Mouse (Mus musculus): ENCODE data around the gene Acsm2. TPM values are rescaled to one million over a fixed set of nuclear protein-coding genes. Genes with fewer than 3 reads are reported as not detected.
"Not testable (repeated sequence)": the region's sequence is repeated elsewhere in the genome, so short reads cannot be mapped to it uniquely, and the experiment has no call there.

Acsm2 gene
- not detected for polyA plus RNA-seq (2017; shearing (Covaris generic))

DNA sequence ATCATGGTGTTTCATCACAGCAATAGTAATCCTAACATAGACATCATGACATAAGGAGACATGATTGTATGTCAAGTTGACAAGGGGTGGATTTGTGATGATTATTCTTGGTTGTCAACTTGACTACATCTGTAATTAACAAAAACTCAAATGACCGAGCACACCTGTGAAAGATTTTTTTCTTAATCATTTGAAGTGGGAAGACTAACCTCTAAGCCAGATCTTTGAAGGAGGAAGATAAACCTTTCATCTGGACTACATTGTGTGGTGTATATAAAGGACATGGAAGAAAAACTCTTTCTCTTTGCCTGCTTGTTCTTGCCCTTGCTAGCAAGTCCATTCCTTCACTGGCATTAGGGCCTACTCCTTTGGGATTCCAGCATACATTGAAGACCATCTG lies at the start of gene Acsm2:
Gene Acsm2, plus strand, starts transcription at position 301 of the 400 bp plus-strand sequence.
- no peak for ATAC-seq

DNA sequence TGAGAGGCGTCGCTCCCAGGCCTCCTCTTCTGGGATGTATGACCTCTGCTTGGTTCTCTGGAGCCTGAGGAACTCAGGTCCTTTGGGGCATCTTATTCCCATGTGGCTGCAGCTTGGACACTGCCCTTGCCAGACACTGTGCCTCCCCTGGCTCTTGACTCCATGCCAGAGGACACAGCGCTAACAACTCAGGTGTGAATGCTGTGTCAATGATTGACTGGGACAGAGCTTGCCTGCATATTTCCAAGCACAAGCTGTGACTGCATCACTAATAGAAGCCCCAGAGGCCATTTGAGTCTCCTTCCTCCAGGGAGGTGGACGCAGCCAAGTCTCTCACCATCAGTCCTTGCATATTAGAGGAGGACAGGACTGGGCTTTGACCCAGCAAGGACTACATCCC lies 43.0 kb upstream of the Acsm2 start:
- ATAC-seq, result no peak

DNA sequence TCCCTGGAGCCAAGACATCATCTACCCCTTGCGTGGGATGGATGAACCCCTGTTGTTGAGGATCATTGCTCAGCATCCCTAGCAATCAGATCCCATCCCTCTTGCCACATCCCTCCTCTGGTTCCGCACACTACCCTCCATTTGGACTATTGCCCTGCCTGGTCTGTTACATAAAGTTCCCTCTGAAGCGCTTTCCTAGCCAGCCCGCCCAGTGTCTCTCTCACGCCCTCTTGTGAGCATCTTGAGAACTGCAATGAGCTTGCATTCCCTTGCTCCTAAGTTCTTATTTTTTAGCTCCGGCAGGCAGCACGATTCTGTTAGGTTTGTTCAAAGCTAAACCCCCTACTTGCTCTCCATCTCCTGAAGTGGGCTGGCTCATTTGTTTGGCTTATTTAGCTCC lies 41.1 kb upstream of the Acsm2 start:
- no peak for ATAC-seq

DNA sequence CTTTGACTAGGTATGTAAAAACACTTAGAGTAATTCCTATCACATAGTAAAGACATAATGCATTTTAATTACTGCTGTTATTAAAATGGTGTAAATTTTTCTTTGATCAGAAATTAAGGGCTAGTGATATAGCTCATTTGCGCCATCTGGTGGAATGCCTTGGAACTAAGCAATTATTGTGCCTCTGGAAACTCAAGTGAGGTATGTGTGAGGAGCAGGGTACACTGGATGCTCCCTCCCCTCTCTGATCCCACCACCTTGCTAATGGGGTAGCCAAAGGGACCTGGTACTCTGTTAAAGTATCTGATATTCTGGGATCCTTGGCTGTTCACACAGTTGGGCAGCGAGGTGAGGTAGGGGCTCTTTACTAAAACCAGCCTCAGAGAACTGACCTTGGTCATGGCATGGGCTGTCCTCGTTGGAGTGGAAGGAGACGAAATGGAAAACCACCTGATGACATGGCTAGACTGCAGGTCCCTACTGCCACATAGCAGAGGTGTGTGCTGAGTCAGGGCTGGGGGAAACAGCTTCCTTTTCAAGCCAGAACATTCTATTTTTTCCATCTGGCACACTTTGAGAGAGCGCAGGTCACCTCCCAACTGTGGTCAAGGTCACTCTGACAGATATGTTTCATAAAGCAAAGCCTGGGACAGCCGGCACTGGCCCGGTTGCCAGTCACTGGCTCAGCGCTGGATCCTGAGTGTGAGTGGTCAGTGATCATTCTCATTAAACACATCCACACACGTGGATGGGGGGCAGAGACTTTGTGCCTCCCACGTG lies 38.5 kb upstream of the Acsm2 start:
- no peak for ATAC-seq

DNA sequence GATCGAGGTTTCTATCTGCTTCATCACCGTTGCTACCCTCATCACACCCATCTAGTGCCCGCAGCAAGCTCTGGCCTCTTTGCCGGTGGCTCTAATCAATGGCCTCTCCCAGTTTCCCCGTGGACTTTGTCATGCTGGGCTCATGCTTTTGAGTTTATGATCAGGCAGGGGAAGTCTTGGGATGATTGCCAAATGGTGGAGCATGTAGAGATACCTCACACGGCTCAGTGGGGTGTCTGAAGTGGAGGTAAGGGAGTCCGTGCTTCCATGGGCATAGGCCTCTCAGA lies 37.9 kb upstream of the Acsm2 start:
- no peak for ATAC-seq

DNA sequence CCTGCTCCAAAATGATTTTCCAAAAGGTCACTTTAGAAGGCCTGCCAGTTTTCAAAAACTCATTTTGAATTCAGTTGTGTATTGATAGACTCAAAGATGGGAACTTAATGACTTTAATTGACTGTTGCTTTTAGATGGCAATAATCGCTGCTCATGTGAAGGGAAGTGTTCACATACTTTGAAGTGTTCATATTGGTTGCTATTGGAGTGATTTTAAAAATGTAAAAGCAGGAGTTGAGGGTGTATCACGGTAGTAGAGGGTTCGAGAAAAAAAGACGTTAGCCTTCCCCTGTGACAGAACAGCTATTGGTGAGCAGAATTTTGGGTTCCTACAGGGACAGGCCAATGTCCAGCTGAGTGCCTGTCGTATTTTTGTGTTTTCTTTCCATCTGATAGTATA lies 35.0 kb upstream of the Acsm2 start, which contains the start of gene Acsm5:
Gene Acsm5, plus strand, starts transcription at position 301 of the 400 bp plus-strand sequence.
- no peak for ATAC-seq

DNA sequence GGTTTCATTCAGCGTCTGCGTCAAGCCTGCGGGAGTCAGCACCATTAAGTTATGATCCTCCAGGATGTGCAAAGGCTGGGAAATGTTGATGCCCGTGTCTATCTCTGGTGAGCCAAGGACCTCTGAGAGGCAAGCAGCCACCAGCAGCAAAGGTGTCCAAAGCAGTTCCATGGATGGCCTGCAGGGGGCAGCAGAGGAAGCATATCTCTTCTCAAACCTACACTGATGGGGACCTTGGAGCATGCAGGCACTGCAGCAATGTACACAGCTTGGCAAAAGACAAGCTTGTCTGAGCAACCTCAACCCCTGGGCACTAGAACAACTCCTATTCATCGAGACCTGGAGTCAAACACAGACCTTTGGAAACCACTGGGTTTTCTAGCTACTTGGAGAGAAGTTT lies 34.5 kb upstream of the Acsm2 start:
- no peak for ATAC-seq

DNA sequence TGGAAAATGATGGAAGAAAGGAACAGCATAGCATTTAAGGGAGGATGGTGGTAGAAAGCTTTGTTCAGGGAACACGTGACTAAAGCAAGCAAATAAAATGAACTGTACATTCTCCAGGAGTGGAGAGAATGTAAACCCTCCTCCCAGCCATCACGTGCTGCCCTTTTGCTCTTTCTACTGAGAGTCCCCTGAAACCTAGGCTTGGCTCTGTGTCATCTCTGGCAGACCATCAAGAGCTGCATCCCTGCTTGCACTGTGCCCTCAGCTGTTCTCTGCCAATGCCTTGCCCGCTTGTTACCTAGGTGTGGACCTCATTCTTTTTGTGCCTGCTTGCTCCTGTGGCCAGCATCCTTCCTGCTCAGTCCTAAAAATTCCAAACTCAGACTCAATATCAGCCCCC lies 32.3 kb upstream of the Acsm2 start:
- ATAC-seq, result no peak

DNA sequence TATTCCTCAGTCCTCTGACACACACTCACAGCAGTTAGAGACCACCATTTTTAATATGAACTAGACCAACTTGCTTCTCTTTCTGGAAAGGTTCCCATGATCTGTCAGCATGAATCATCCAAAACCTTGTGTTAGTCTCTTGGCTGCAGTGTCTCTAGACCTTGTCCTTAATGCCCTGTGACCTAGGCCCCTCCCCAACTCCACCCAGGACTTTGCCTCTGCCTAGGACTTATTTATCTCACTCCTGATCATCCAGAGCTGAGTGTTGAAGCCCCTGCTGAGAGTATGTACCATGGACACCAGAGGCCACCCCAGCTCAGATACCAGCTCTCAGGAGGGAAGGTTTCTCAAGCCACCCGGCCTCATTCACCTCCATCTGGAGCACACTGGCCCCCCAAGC lies 31.8 kb upstream of the Acsm2 start:
- ATAC-seq, result no peak

DNA sequence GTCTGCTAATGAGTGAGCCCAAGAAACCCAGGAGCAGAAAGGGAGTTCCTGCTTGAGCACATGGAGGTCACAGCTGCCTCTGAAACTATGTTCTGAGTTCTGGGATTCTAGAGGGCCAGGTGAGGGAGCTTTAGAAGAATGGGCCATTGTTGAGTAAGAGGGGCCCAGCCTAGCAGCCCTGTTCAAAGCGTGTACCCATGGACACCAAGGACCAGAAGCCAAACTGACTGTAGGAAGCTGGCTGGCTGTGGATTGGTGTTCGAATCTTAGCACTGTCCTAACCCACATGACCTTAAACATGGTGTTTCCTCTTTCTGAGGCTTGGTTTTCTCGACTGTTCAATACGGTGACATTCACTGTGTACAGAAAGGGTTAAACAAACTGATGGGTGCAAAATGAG lies 30.8 kb upstream of the Acsm2 start, which contains the start of gene Pdilt:
Gene Pdilt, minus strand, starts transcription at position 101 of the 400 bp plus-strand sequence.
- no peak for ATAC-seq

DNA sequence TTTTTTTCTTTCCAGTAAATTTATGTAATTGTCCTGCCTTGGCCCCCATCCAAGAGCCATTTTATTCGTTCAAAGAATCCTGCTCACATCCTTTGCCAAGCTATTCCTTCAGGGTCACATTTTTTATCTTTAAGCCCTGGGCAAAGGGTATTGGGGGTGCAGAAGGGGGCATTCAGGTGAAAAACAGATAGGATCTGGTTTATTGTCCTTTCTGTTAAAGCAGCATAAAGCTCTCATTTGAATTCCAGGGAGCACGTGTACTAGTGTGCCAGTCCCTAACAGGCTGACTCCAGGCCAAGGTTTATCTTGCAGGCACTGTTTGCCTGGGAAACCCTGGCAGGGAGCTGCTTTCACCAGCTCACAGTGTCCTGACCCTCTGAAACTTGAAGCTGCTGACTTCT lies 28.3 kb upstream of the Acsm2 start:
- ATAC-seq, result no peak

DNA sequence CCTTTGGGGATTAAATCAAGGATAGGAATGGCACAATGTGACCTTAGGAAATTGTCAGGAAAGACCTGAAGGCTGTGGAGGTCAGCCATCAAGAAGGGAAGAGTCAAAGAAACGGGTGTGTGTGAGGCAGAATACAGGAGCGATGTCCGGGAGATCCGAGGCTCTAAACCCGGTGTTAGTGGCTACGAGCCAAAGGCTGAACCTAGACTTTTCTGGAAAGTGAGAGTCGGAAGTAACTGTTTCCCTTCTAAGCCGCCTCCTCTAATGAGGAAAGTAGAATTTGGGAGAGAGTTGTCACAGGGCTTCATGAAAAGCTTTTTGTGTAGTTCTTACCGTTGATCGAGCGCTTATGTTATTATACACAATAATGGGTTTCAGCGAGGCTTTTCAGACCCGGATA lies 27.7 kb upstream of the Acsm2 start:
- ATAC-seq, result no peak

DNA sequence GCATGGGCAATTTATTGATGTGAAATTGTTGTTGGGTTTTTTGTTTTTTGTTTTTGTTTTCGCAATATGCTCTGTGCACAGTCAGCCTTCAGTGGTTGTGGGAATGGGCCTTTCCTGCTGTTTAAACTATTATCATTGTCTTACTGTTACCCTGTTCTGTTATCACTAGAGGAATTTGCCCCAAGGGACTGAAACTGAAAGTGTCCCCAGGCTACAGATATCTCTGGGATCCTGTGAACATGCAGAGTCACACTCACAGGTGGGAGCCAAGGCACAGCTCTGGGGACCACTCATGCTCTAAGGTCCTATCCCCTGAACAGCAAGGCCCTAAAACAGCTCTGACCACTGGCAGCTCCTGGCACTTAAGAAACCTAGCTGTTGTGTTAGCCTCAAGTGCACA lies 27.0 kb upstream of the Acsm2 start:
- ATAC-seq, result no peak

DNA sequence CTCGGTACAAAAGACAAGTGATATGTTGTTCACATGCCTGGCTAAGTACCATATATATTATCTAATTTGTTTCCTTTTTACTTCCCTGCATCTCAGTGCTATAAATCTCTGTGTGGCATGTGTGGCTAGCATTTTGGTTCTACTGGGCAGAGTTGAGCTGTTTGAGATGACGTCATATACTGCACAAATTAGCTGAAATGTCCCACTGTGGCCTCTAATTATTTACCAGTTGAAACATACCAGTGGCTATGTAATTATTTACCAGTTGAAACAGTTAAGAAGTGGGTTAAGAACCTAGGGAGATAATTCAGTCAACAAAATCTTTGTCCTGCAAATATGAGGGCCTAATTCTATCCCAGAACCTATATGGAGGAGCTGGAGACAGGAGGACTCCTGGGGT lies 26.6 kb upstream of the Acsm2 start:
- no peak for ATAC-seq

DNA sequence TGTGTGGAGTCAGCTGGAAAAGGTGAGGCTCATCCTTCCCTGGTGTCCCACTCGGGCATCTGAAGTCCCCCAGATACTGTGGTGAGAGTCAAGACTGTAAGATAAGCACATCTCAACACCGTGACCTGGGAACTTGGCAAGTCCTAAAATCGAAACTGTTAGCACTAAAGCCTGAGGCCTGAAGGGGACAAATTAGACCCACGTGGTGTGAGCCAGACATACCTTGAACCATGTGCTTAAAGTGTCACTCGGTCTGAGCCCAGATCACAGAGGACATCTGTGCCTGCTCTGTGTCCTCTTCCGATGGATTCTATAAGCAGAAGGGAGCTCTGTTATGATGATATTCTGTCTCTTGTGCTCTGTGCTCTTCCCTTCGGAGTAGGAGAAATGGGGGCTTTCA lies 25.5 kb upstream of the Acsm2 start:
- no peak for ATAC-seq

DNA sequence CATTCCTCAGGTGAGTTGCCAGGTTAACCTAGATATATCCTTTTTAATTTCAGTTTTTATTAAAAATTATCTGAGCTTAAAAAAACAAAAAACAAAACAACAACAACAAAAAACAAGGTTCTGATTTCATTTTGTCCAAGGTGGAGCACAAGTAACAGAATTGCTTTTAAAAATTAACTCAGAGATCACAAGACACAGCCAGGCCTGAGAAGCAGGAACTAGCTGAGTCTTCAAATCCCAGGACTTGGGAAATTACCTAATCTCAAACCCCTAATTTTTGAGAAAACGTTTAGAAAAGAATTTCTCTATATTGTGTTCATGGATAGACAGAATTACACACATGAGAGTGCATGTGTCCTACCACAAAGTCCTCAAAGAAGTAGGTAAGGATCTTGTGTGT lies 21.2 kb upstream of the Acsm2 start:
- no peak for ATAC-seq

DNA sequence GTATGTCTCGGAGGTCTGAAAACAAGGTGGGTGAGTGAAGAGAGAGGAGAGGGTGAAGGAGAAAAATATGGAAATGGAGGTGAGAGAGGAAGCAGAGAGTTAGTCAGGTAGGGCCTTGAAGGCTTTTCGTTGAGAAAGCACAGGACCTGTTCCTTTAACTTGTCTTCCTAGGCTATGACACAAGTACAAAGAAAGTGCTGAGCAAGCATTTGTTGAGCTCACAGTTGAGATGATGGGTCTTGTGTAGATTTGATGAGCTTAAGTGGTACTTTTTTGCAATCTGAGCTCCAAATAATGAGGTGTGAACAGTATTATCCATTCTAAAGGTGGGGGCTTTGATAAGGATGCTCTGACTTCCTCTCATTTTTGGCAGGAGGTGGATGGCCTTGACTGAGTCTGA lies 19.8 kb upstream of the Acsm2 start:
- ATAC-seq, result no peak

DNA sequence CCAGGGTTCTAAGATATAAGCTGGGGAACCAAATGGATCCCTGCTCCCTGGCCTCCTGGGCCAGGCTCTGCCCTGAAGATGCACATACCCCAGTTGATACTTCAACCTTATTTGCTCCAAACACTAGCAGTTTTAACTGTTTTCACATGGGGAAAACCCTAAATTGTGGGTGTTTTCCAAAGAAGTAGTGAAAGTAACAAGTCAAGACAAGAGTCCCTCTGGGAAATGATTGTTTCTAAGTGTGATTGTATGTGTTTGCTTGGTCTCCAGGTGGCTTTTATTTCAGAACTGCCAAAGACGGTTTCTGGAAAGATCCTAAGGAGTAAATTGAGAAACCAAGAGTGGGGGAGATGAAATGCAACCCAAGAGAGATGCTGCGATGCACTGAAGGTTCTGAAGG lies 11.7 kb upstream of the Acsm2 start:
- no peak for ATAC-seq

DNA sequence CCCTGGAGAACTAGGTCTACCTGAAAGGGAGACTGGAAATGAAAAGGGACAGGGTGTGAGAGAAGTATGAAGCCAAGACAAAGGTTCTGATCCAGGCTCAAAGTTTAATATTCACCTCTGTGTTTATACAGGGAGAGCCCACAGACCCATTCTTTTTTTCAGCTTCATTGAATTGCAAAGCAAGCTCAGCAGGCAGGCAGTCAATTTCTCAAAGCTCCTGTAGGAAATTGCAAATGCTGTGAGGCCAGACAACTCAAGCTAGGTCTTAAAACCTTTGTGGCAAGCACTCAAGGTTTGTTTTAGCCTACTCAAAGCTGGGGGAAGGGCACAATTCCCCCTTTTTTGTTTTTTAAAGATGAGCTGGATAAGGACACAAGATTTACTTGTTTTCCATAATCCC lies 8.6 kb upstream of the Acsm2 start:
- no peak for ATAC-seq

DNA sequence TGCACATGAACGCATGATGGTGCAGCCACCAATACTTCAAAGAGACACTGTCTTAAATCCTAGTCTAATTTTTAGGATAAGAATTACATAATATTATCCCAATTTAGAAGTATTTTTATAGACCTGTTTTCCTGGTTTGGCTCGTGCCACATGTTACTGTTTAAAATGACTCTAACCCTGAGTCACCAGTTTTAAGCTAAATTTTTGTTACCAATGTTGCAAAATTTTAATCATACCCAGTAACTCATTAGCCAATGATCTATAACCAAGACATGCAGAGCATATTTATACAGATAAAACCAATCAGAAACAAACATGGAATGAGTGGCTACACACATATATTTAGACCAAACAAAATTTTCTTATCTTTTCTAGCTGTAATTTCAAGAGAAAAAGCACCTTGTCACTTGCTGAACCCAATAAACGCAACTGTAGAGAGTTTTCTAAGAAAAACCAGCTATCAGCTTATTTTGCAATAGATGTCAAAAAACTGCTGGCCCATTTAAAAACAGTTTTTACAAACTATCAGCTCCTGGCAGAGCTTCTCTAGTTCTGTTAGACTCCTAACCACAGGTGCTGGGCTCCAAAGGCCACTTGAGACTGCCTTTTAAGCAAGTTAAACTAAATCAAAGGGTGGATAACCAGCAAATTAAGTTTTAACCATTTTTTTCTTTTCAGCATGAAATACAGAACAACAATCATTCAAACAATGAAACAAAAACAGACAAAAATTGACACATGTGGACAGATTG lies 3.5 kb upstream of the Acsm2 start:
- no peak for ATAC-seq

DNA sequence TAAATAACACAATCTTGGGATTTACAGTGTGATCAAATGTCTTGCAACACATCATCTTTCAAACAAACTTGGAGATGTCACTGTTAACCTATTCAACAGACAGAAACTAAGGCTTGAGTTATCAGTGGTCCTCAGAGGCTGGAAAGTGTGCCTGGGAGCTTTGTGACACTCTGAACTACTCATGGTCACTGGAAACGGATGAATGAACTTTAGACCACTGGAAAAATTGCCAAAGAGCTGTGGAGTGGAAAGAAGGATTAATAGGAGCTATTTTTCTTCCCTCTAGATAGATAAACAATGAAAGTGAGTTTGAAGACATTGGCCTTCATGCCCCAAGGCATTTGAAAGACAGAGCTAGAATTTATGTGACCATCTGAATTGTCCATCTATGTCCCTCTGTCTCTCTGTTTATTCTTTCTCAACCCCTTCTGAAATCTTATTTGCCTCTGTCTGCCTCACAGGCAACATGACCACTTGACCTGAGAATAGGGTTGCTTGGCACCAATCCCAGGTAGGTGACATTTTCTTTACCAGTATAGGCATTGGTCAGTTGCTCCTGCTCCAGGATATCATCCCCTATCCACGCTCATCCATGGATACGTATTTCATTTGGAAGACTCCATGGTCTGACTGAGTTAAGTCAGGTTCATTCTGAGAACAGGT lies 5.8 kb downstream of the Acsm2 start:
- no peak for ATAC-seq

DNA sequence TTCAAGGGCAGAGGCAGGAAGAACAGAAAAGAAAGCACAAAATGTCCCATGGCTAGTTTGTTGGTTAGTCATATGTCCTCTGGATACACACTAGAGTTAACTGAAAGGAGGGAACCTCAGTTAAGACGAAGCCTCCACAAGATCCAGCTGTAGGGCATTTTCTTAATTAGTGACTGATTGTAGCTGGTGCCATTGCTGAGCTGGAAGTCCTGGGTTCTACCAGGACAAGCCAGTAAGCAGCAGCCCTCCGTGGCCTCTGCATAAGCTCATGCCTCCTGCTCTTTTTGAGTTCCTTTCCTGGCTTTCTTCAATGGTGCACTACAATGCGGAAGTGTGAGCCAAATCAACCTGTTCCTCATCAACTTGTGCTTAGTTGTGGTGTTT lies 6.3 kb downstream of the Acsm2 start:
- no peak for ATAC-seq

DNA sequence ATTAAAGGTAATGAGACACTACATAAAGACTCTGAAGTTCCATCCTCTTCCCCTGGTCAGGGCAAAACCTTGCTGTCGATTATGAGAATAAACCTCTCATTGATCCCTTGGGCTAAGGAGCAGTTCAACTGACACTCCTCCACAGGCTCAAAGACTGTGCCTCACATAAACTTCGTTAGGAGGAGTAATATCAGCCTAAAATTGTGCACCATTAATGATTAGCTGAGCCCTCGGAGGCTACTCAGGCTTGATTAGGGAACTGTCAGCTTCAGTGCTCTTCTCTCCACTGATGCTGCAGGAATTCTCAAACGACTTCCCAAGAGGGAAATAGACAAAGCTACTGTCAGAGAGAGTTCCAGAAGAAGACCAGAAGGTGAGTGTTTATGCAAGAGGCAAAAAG lies 7.3 kb downstream of the Acsm2 start:
- no peak for ATAC-seq

DNA sequence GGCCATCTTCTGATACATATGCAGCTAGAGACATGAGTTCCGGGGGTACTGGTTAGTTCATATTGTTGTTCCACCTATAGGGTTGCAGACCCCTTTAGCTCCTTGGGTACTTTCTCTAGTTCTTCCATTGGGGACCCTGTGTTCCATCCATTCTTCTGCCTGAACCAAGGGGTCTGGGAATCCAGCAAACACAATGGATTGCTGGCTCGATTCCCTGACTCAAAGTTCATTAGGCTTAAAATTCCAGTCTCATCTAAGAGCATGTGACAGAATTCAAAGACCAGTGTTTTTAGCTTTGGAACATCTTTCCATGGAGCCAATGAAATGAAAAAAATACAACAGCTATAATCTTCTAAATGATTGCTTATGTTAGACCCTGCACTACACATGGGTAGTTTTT lies 8.3 kb downstream of the Acsm2 start:
- ATAC-seq, result not testable (repeated sequence)

All from inflammation-experienced regulatory T-cells, adult 6 months (primary cell).